Mouse (Mus musculus): Measurements from ENCODE around the gene Mettl7b. TPM values are rescaled to one million over a fixed set of nuclear protein-coding genes. Genes with fewer than 3 reads are reported as not detected.
"Not testable (repeated sequence)": the region's sequence is repeated elsewhere in the genome, so short reads cannot be mapped to it uniquely, and the experiment has no call there.

Gene Mettl7b
- total RNA-seq (2021) = not detected
- long read RNA-seq, experiment 1 = 0 reads
- long read RNA-seq, experiment 2 = 0 reads

- TF ChIP-seq CTCF (IDR thresholded peaks at IDR 0.05) = no peak
- no peak for DNase-seq (ENCODE audit: extremely low spot score in 1 of 2, low spot score in 2 of 2)
- Histone ChIP-seq H3K27ac (no peak within 1 kb of the TSS), H3K4me3 (no peak within 1 kb of the TSS)
- intact Hi-C loops (cut with DNase I) = no loop called here
These were observed at the start of gene Mettl7b for GRCm38 (mm10) chr10:128960590-128961584. Gene Mettl7b, minus strand, starts transcription at chr10:128960988.

GRCm38 (mm10) chr10:129010288-129010841 lies 49.6 kb upstream of the Mettl7b start, which contains the start of gene Olfr763:
Gene Olfr763, plus strand, starts transcription at chr10:129010791.
- H3K4me3 ChIP-seq = no peak within 1 kb of the TSS
- no peak for TF ChIP-seq CTCF (IDR thresholded peaks at IDR 0.05)
- H3K27ac ChIP-seq = no peak within 1 kb of the TSS
- no peak for DNase-seq (ENCODE audit: extremely low spot score in 1 of 2, low spot score in 2 of 2)
- intact Hi-C loops (cut with DNase I) = no loop called here

DNA sequence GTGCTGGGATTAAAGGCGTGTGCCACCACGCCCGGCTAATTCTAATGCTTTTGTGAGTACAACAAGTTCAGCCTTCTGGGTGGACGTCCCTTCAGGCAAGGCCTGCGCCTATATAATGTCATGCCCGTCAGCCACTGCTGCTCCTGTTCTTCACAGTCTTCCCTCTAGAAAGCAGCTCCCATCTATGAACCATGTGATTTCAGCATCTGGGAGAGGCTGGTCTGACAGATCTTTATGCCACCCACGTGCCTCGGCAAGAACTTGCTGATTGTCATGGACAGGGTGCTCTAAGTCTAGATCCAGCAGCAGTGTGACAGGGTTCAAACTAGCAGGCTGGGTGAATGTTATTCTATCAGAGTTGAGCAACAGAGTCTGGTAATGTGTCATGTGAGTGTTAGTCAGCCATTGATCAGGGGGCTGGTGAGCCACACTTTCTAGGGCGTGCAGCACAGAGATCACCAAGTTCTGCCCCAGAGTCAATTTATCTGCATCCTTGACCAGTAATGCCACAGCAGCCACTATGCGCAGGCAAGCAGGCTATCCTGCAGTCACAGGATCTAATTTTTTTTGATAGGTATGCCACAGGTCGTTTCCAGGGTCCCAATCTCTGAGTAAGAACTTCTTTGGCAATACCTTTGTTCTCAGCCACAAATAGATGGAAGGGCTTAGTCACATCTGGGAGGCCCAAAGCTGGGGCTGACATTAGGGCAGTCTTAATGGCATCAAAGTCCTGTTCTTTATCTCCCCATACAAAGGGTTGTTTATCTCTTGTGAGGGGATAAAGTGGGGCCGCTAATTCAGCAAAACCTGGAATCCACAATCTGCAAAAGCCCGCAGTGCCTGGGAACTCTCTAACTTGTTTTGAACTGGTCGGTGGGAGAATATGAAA lies 43.5 kb upstream of the Mettl7b start:
- TF ChIP-seq CTCF (IDR thresholded peaks at IDR 0.05) = no peak
- Histone ChIP-seq H3K27ac (no peak overlapping the region), H3K4me3 (no peak overlapping the region)
- intact Hi-C loops (cut with DNase I) = no loop called here
- DNase-seq (ENCODE audit: extremely low spot score in 1 of 2, low spot score in 2 of 2) = no peak

DNA sequence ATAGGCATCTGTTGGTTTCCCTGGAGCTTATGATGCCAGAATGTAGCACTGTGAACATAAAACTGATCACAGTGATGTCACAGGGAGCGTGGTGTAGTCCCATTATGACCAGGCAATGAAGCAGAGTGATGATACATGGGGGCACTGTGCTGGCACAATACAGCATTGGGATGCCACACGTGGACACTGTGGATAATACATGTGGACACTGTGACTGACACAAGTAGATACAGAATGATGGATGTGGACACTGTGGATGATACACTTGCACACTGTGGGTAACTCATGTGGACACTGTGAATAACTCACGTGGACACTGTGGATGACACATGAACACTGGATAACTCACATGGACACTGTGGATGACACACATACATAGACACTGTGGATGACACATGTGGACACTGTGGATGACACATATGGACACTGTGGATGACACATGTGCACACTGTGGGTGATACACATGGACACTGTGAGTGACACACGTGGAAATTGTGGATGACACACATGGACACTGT lies 35.8 kb upstream of the Mettl7b start:
- TF ChIP-seq CTCF (IDR thresholded peaks at IDR 0.05) = no peak
- no peak for DNase-seq (ENCODE audit: extremely low spot score in 1 of 2, low spot score in 2 of 2)
- Histone ChIP-seq H3K27ac (no peak overlapping the region), H3K4me3 (no peak overlapping the region)
- intact Hi-C loops (cut with DNase I) = no loop called here

DNA sequence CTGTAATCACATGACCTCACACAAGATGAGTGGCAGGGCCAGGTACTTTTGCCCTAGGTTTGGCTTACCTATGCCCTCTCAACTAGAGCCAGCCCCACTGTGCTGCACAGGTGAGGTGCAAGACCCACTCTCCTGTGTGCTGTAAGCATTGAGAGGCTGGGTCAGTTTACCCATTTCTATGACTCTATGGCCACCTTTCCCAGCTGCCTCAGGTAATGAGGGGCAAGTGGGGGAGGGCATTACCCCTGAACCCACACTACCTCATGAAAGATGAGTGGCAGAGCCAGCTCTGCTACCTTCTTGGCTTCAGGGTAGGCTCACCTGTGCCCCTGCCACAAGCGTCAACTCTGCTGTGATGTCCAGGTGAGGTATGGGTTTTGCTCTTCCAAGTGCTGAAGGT lies 35.0 kb upstream of the Mettl7b start:
- Histone ChIP-seq H3K4me3 (no peak overlapping the region), H3K27ac (no peak overlapping the region)
- intact Hi-C loops (cut with DNase I) = no loop called here
- DNase-seq (ENCODE audit: extremely low spot score in 1 of 2, low spot score in 2 of 2) = no peak
- TF ChIP-seq CTCF (IDR thresholded peaks at IDR 0.05) = no peak

DNA sequence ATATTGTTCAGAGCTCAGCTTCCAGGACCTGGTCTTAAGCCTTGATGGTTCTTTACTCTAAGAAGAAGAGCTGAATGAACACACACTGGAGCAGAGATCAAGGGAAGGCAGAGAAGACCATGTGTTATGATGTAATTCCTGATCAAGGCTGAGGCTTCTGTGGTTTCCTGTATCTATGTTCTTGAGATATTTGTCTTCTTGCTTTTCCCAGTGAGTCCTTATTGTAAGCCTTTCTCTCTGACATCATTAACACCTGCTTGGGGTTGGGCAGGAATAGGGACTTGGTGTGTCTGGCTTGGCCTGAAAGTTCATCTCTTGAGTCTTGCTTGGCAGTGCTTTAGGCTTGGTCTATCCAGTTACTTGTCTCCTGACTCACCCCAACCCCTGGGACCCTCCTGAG lies 30.2 kb upstream of the Mettl7b start:
- H3K4me3 ChIP-seq = no peak overlapping the region
- intact Hi-C loops (cut with DNase I) = no loop called here
- no peak for TF ChIP-seq CTCF (IDR thresholded peaks at IDR 0.05)
- DNase-seq (ENCODE audit: extremely low spot score in 1 of 2, low spot score in 2 of 2) = no peak
- H3K27ac ChIP-seq = no peak overlapping the region

GRCm38 (mm10) chr10:128990129-128990850 lies 29.5 kb upstream of the Mettl7b start:
- H3K27ac ChIP-seq; H3K4me3 ChIP-seq; intact Hi-C loops (cut with DNase I); DNase-seq (ENCODE audit: extremely low spot score in 1 of 2, low spot score in 2 of 2): not testable (repeated sequence)

- DNase-seq (ENCODE audit: extremely low spot score in 1 of 2, low spot score in 2 of 2); H3K27ac ChIP-seq; intact Hi-C loops (cut with DNase I); H3K4me3 ChIP-seq: not testable (repeated sequence)
These were observed 28.3 kb upstream of the Mettl7b start, which contains the start of gene Olfr9 for GRCm38 (mm10) chr10:128989131-128989530. Gene Olfr9, plus strand, starts transcription at chr10:128989431.

GRCm38 (mm10) chr10:128980644-128981365 lies 20.0 kb upstream of the Mettl7b start:
- Histone ChIP-seq H3K27ac (no peak overlapping the region), H3K4me3 (no peak overlapping the region)
- TF ChIP-seq CTCF (IDR thresholded peaks at IDR 0.05) = no peak
- no peak for DNase-seq (ENCODE audit: extremely low spot score in 1 of 2, low spot score in 2 of 2)
- intact Hi-C loops (cut with DNase I) = no loop called here

- intact Hi-C loops (cut with DNase I) = loop anchor here (5.0 kb wide), 4 partner anchors 65 to 245 kb away; no protein-coding TSS in a partner anchor
- peak; percentile 85 for TF ChIP-seq CTCF (IDR thresholded peaks at IDR 0.05)
- H3K4me3 ChIP-seq = no peak overlapping the region
- no peak overlapping the region for H3K27ac ChIP-seq
- DNase-seq (ENCODE audit: extremely low spot score in 1 of 2, low spot score in 2 of 2) = peak; percentile 43 to 54
These were observed 16.8 kb upstream of the Mettl7b start for GRCm38 (mm10) chr10:128977522-128978114.
